Mouse (Mus musculus): ENCODE measurements at regions not wholly inside any gene's neighbourhood (a gene's known extent, or its start where the extent isn't known, plus 50 kb on each side); places are given as distances from the start of the nearest gene placed in this dataset.

GRCm38 (mm10) chr13:37468304-37469178 is 123.5 kb downstream of the Ly86 start:
- peak; percentile 61 for DNase-seq (ENCODE audit: low read depth, low spot score)

- DNase-seq (ENCODE audit: low read depth, low spot score) = no peak
Measured at GRCm38 (mm10) chr13:37470230-37470907, 125.4 kb downstream of the Ly86 start.

- DNase-seq (ENCODE audit: low read depth, low spot score) = no peak
Measured at GRCm38 (mm10) chr13:37473359-37473758, 128.4 kb downstream of the Ly86 start.

GRCm38 (mm10) chr13:37475804-37476203 is 130.8 kb downstream of the Ly86 start:
- DNase-seq (ENCODE audit: low read depth, low spot score) = peak; percentile 33

- no peak for DNase-seq (ENCODE audit: low read depth, low spot score)
Measured at GRCm38 (mm10) chr13:37476256-37477053, 131.4 kb downstream of the Ly86 start.

- DNase-seq (ENCODE audit: low read depth, low spot score) = no peak
Measured at GRCm38 (mm10) chr13:37477342-37477741, 132.3 kb downstream of the Ly86 start.

GRCm38 (mm10) chr13:37477749-37478548 is 132.9 kb downstream of the Ly86 start:
- peak; percentile 73 for DNase-seq (ENCODE audit: low read depth, low spot score)

- no peak for DNase-seq (ENCODE audit: low read depth, low spot score)
Measured at GRCm38 (mm10) chr13:37479182-37479691, 134.2 kb downstream of the Ly86 start.

- DNase-seq (ENCODE audit: low read depth, low spot score) = no peak
Measured at GRCm38 (mm10) chr13:37481514-37481913, 136.5 kb downstream of the Ly86 start.

- no peak for DNase-seq (ENCODE audit: low read depth, low spot score)
Measured at GRCm38 (mm10) chr13:37482038-37482437, 137.0 kb downstream of the Ly86 start.

GRCm38 (mm10) chr13:37482589-37482988 is 137.6 kb downstream of the Ly86 start:
- peak; percentile 72 for DNase-seq (ENCODE audit: low read depth, low spot score)

- peak; percentile 58 for DNase-seq (ENCODE audit: low read depth, low spot score)
Measured at GRCm38 (mm10) chr13:37483010-37483855, 138.2 kb downstream of the Ly86 start.

GRCm38 (mm10) chr13:37484631-37485030 is 139.6 kb downstream of the Ly86 start:
- no peak for DNase-seq (ENCODE audit: low read depth, low spot score)

GRCm38 (mm10) chr13:37492115-37493001 is 147.3 kb downstream of the Ly86 start:
- no peak for DNase-seq (ENCODE audit: low read depth, low spot score)

GRCm38 (mm10) chr13:37493331-37493730 is 148.3 kb downstream of the Ly86 start:
- no peak for DNase-seq (ENCODE audit: low read depth, low spot score)

GRCm38 (mm10) chr13:37495272-37495932 is 150.4 kb downstream of the Ly86 start:
- no peak for DNase-seq (ENCODE audit: low read depth, low spot score)

- no peak for DNase-seq (ENCODE audit: low read depth, low spot score)
Measured at GRCm38 (mm10) chr13:37497986-37498385, 153.0 kb downstream of the Ly86 start.

GRCm38 (mm10) chr13:37500668-37501286 is 155.8 kb downstream of the Ly86 start:
- no peak for DNase-seq (ENCODE audit: low read depth, low spot score)

Measured in brain, adult 2 months (tissue).